Mouse (Mus musculus): Measurements from ENCODE around the gene Ogfod1. TPM values are rescaled to one million over a fixed set of nuclear protein-coding genes. Genes with fewer than 3 reads are reported as not detected.

The Ogfod1 gene
- polyA plus RNA-seq, 1 experiment from 2014 or later: 14.2 TPM

DNA sequence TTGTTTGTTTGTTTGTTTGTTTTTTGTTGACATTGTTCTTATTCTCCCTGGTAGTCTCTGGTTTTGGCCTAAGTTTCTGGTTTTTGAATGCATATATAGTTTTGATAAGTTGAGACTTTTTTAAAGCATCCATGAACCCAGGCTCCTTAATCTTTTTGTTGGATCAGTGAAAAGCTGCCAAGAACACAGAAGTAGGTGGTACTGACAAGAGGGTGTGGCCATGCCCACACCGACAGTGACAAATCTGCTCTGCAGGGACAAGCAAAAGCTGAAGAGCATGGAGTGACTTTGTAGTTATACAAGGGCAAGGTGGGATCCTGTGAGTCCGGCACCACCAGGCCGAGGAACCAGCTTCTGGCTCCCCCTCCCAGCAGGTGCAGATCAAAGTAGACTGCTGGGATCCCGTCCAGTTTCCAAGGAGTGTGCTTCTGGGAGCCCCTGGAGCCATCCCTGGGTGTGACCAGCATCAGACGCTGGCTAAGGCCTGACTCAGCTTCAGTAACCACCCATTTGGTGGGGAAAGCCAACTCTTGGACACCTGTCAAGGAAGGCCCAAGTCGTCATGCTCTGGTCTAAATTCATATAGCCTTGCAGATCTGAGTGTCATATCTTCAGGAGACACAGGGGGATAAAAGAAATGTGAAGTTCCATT, 73.7 kb downstream of the Ogfod1 start:
- WGBS: 67% methylated on average over 6 of the region's 6 CpGs
- no peak for DNase-seq (ENCODE audit: low spot score)
- Histone ChIP-seq H3K27ac (ENCODE audit: low read depth, low read length) (no peak overlapping the region), H3K9ac (ENCODE audit: low read depth, low read length) (no peak overlapping the region), H3K9me3 (ENCODE audit: control insufficient read depth, low read length) (no peaks in the 10 kb centered on the region), H3K4me2 (replicated peaks; ENCODE audit: low read depth, low read length) (no peak overlapping the region), H3K4me3 (ENCODE audit: low read depth, low read length) (no peak overlapping the region), H3K36me3 (ENCODE audit: control insufficient read depth, insufficient read depth, low read length) (no peaks in the 10 kb centered on the region), H3K27me3 (ENCODE audit: control insufficient read depth, insufficient read depth, low read length) (no peaks in the 10 kb centered on the region), H3K4me1 (replicated peaks; ENCODE audit: control insufficient read depth, insufficient read depth, low read length) (no peaks in the 10 kb centered on the region)
- no peak for ATAC-seq (ENCODE audit: low FRiP score)

DNA sequence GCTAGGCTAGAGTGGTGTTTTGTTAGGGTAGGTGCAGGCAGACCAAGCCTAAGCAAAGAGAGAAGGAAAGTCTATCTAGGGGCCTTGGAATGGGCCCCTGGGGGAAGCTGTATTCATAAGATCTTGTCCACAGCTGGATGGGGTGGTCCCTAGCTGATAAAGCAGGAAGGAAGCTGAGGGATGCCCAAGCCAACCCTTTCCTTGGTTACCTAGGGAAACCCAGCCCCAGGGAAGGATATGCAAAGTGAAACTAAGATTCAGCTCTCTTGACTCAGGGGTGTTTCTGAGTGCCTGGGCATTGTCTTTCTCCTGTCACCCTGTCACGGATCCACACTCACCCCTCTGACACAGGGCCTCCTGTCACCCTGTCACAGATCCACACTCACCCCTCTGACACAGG, 76.4 kb downstream of the Ogfod1 start:
- WGBS: 38% methylated on average over 1 of the region's 1 CpGs

DNA sequence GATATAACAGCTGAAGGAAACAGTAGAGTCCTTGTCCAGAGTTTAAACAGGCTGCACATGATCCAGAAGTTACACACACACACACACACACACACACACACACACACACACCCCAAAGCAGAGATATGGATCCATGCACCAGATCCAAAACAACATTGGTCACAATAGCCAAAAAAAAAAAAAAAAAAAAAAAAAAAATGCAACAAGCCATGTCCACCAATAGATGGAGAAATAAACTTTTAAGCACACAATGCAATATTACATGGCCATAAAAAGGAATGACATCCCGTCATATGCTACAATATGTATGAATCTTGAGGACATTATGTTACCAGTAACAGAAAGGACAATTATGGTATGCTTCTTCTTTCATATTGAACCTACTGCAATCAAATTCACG, 77.0 kb downstream of the Ogfod1 start:
- DNase-seq (ENCODE audit: low spot score) (no peak), ATAC-seq (ENCODE audit: low FRiP score) (no peak)
- Histone ChIP-seq H3K9me3 (ENCODE audit: control insufficient read depth, low read length) (no peaks in the 10 kb centered on the region), H3K27me3 (ENCODE audit: control insufficient read depth, insufficient read depth, low read length) (no peaks in the 10 kb centered on the region), H3K4me1 (replicated peaks; ENCODE audit: control insufficient read depth, insufficient read depth, low read length) (no peaks in the 10 kb centered on the region; the same call in 1 of the 2 replicates), H3K4me2 (replicated peaks; ENCODE audit: low read depth, low read length) (no peak overlapping the region), H3K4me3 (ENCODE audit: low read depth, low read length) (no peak overlapping the region), H3K27ac (ENCODE audit: low read depth, low read length) (no peak overlapping the region), H3K36me3 (ENCODE audit: control insufficient read depth, insufficient read depth, low read length) (no peaks in the 10 kb centered on the region), H3K9ac (ENCODE audit: low read depth, low read length) (no peak overlapping the region)
- WGBS: 87% methylated on average over 2 of the region's 2 CpGs

More for the DNA sequence above, 76.4 kb downstream of the Ogfod1 start:
- no peaks in the 10 kb centered on the region for H3K36me3 ChIP-seq (ENCODE audit: control insufficient read depth, insufficient read depth, low read length)
- no peaks in the 10 kb centered on the region for H3K27me3 ChIP-seq (ENCODE audit: control insufficient read depth, insufficient read depth, low read length)
- no peak overlapping the region for H3K4me3 ChIP-seq (ENCODE audit: low read depth, low read length)
- H3K4me1 ChIP-seq (replicated peaks; ENCODE audit: control insufficient read depth, insufficient read depth, low read length): no peaks in the 10 kb centered on the region
- no peak overlapping the region for H3K9ac ChIP-seq (ENCODE audit: low read depth, low read length)
- ATAC-seq (ENCODE audit: low FRiP score) (no peak), DNase-seq (ENCODE audit: low spot score) (no peak)
- no peak overlapping the region for H3K27ac ChIP-seq (ENCODE audit: low read depth, low read length)
- no peak overlapping the region for H3K4me2 ChIP-seq (replicated peaks; ENCODE audit: low read depth, low read length)
- no peaks in the 10 kb centered on the region for H3K9me3 ChIP-seq (ENCODE audit: control insufficient read depth, low read length)

Other genes with a start within 250 kb of the Ogfod1 start
- 38.9 and 39.6 TPM in 2 replicates for gene Gnao1, start 227.2 kb upstream of the Ogfod1 start, polyA plus RNA-seq (2014; fragmentation: Nextera tagmentation; extraction: Ambion mirVana)
- gene Amfr, start 24.4 kb upstream of the Ogfod1 start, polyA plus RNA-seq (2014; fragmentation: Nextera tagmentation; extraction: Ambion mirVana): 49.3 and 58.1 TPM in 2 replicates
- 152 and 164 TPM in 2 replicates for gene Nudt21, start 167 bp upstream of the Ogfod1 start, polyA plus RNA-seq (2014; fragmentation: Nextera tagmentation; extraction: Ambion mirVana)
- 20.3 and 29.1 TPM in 2 replicates for gene Bbs2, start 61.7 kb downstream of the Ogfod1 start, polyA plus RNA-seq (2014; fragmentation: Nextera tagmentation; extraction: Ambion mirVana)
- not detected in 2 replicates for gene Mt4, start 100.0 kb downstream of the Ogfod1 start, polyA plus RNA-seq (2014; fragmentation: Nextera tagmentation; extraction: Ambion mirVana)
- 11.0 and 13.6 TPM in 2 replicates for gene Mt3, start 115.4 kb downstream of the Ogfod1 start, polyA plus RNA-seq (2014; fragmentation: Nextera tagmentation; extraction: Ambion mirVana)
- gene Mt2, start 135.5 kb downstream of the Ogfod1 start, polyA plus RNA-seq (2014; fragmentation: Nextera tagmentation; extraction: Ambion mirVana): 24.1 and 29.3 TPM in 2 replicates
- gene Mt1, start 141.9 kb downstream of the Ogfod1 start, polyA plus RNA-seq (2014; fragmentation: Nextera tagmentation; extraction: Ambion mirVana): 90.1 and 101 TPM in 2 replicates
- 95.1 and 112 TPM in 2 replicates for gene Nup93, start 177.4 kb downstream of the Ogfod1 start, polyA plus RNA-seq (2014; fragmentation: Nextera tagmentation; extraction: Ambion mirVana)